Mouse (Mus musculus): ENCODE results near the gene Ttc22.

DNA sequence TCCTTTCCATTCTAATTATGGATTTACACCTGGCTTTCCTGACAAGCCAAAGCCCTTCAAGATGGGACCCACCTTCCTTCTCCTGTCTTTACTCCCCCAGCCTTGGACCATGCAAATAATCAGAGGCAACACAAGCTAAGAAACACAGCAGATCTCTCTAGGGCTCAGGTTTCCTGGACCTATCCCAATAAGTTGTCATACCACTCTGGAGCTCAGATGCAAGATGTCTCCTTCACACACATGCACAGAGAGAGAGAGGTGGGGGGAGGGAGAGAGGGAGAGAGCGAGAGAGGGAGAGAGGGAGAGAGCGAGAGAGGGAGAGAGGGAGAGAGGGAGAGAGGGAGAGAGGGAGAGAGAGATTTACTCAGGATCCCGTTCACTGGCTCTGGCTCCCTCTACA is 10.1 kb downstream of the Ttc22 start:
- TF ChIP-seq CTCF (IDR thresholded peaks at IDR 0.05; ENCODE audit: low read depth, low read length) (no peak), POLR2A (IDR thresholded peaks at IDR 0.05; ENCODE audit: extremely low read depth, insufficient read depth, low read length) (no peak)
